Comparison of ENCODE assay signal across 8 mouse cellular contexts in genomic region chr9:71769701-71770100, GRCm38 (mm10). TPM values are rescaled to one million over a fixed set of nuclear protein-coding genes. Genes with fewer than 3 reads are reported as not detected.
DNase-seq lines count a peak whose midpoint lies in the region; ATAC-seq and TF ChIP-seq lines count a peak whose summit lies in the region.

No protein-coding gene starts in this region.

- 23% methylated on average over 9 of the region's 9 CpGs for WGBS in lung, adult 2 months
- 36% methylated on average over 9 of the region's 9 CpGs for WGBS in hindbrain, postnatal 0 days
- 32% methylated on average over 9 of the region's 9 CpGs for WGBS in neural tube, embryonic 12.5 days

- H3K4me2 ChIP-seq in hindbrain, postnatal 0 days (ENCODE audit: low read depth, low read length), result peak overlapping the region; percentile 83
- peak overlapping the region; percentile 93 for H3K4me2 ChIP-seq in neural tube, embryonic 12.5 days (replicated peaks)

- H3K4me1 ChIP-seq in lung, adult 2 months (ENCODE audit: control insufficient read depth, insufficient read depth, low read length), result peaks cover 13% of the 10 kb centered on the region
- H3K4me1 ChIP-seq in hindbrain, postnatal 0 days (ENCODE audit: insufficient read depth, low read length), result 0 out of 2 replicates have a peak, but pooled peaks cover 3% of the 10 kb centered on the region
- H3K4me1 ChIP-seq in neural tube, embryonic 12.5 days, result peaks cover 5% of the 10 kb centered on the region; the same call in 1 of the 2 replicates

- peak overlapping the region; percentile 86 for H3K4me3 ChIP-seq in gastrocnemius, adult 2 months
- peak overlapping the region; percentile 19 for H3K4me3 ChIP-seq in lung, adult 2 months (replicated peaks; ENCODE audit: extremely low read depth, low read depth, low read length)
- no peak overlapping the region for H3K4me3 ChIP-seq in hindbrain, postnatal 0 days (ENCODE audit: low read length)
- H3K4me3 ChIP-seq in neural tube, embryonic 12.5 days, result no peak overlapping the region

- DNase-seq in gastrocnemius, adult 2 months, result no peak
- DNase-seq in gastrocnemius, postnatal 14 days, result no peak
- DNase-seq in lung, adult 2 months, result no peak
- DNase-seq in lung, postnatal 10 days, result no peak
- DNase-seq in hindbrain, postnatal 0 days (ENCODE audit: low spot score), result no peak
- no peak for DNase-seq in layer of hippocampus, adult 18-20 months (ENCODE audit: low spot score in 2 of 2)

- H3K27me3 ChIP-seq in hindbrain, postnatal 0 days (ENCODE audit: insufficient read depth, low read length), result peaks cover 4% of the 10 kb centered on the region; the same call in 1 of the 2 replicates
- peaks cover 12% of the 10 kb centered on the region for H3K27me3 ChIP-seq in neural tube, embryonic 12.5 days (replicated peaks)

- no peak overlapping the region for H3K9ac ChIP-seq in hindbrain, postnatal 0 days (replicated peaks; ENCODE audit: low read length)
- no peak overlapping the region for H3K9ac ChIP-seq in neural tube, embryonic 12.5 days

- no peaks in the 10 kb centered on the region for H3K9me3 ChIP-seq in hindbrain, postnatal 0 days (ENCODE audit: low read length)
- H3K9me3 ChIP-seq in neural tube, embryonic 12.5 days, result no peaks in the 10 kb centered on the region

- H3K36me3 ChIP-seq in hindbrain, postnatal 0 days (ENCODE audit: insufficient read depth, low read length), result no peaks in the 10 kb centered on the region
- no peaks in the 10 kb centered on the region for H3K36me3 ChIP-seq in neural tube, embryonic 12.5 days

- no peak for TF ChIP-seq CTCF in gastrocnemius, adult 2 months (IDR thresholded peaks at IDR 0.05)
- TF ChIP-seq CTCF in lung, adult 2 months (IDR thresholded peaks at IDR 0.05; ENCODE audit: insufficient read depth, low read length), result no peak
- TF ChIP-seq CTCF in hindbrain, postnatal 0 days (IDR thresholded peaks at IDR 0.05; ENCODE audit: low read depth), result no peak

- no peak overlapping the region for H3K27ac ChIP-seq in gastrocnemius, adult 2 months
- no peak overlapping the region for H3K27ac ChIP-seq in hindbrain, postnatal 0 days
- no peak overlapping the region for H3K27ac ChIP-seq in neural tube, embryonic 12.5 days

- TF ChIP-seq POLR2A in lung, adult 2 months (IDR thresholded peaks at IDR 0.05; ENCODE audit: borderline replicate concordance, extremely low read depth, low read depth, low read length), result no peak

- intact Hi-C loops in gastrocnemius, adult 2 months (cut with DNase I), result no loop called here
- intact Hi-C loops in gastrocnemius, postnatal 14 days (cut with DNase I; ENCODE audit: low total_unique reads), result loop anchor here (10.0 kb wide), 1 partner anchor 125 kb away; no protein-coding TSS in a partner anchor

- no peak for ATAC-seq in hindbrain, postnatal 0 days
- ATAC-seq in neural tube, embryonic 12.5 days (ENCODE audit: low FRiP score, low read depth), result no peak
- ATAC-seq in monocyte, adult 5-6 weeks (replicated peaks; ENCODE audit: insufficient number of reproducible peaks, low FRiP score, low TSS enrichment, poor library complexity, severe bottlenecking), result no peak

RNA-seq across cellular contexts. Expression of gene Cgnl1, which starts 1.7 kb away (rescaled TPM):
- total RNA-seq in gastrocnemius, adult 2 months (2021), result 1 to 10 TPM; 3.5 to 8.1 TPM
- 1 to 10 TPM; 8.5 to 9.3 TPM for total RNA-seq in gastrocnemius, postnatal 14 days (2021)
- polyA plus RNA-seq in lung, adult 2 months (2012; rRNA removed), result 19.3 and 32.9 TPM in 2 replicates
- 7.6 and 9.8 TPM in 2 replicates for total RNA-seq in hindbrain, postnatal 0 days (2014; rRNA removed)
- 7.2 and 7.6 TPM in 2 replicates for polyA plus RNA-seq in hindbrain, postnatal 0 days (2015; fragmentation: Nextera tagmentation; extraction: Ambion mirVana)
- polyA plus RNA-seq in neural tube, embryonic 12.5 days (2016; fragmentation: Nextera tagmentation; extraction: Ambion mirVana), result 7.6 and 8.6 TPM in 2 replicates
- total RNA-seq in monocyte, adult 5-6 weeks (2017), result 0.32 to 1.9 TPM in 2 of 3 replicates, not detected in the other
- 1 to 10 TPM; 5.4 to 8.4 TPM for total RNA-seq in layer of hippocampus, adult 18-20 months (2021)

Comparison
In these comparisons a context has a peak if more than half of its experiments do, and no peak if none do; other contexts are left out.
1. H3K4me3 ChIP-seq: peak in gastrocnemius, adult 2 months (single experiment) and lung, adult 2 months (single experiment); none in hindbrain, postnatal 0 days (single experiment) and neural tube, embryonic 12.5 days (single experiment).